Mouse (Mus musculus) heart, postnatal 14 days (tissue): ENCODE data around the gene Morn2. TPM values are rescaled to one million over a fixed set of nuclear protein-coding genes. Genes with fewer than 3 reads are reported as not detected.
"Not testable (repeated sequence)": the region's sequence is repeated elsewhere in the genome, so short reads cannot be mapped to it uniquely, and the experiment has no call there.

Source experiments
- DNase-seq, 2 experiments: peaks; one replicate each; pipeline ENCODE4 v3.0.0; 2021 to 2022
- intact Hi-C: fragments of 180-260 bp; cut with DNase I; formaldehyde crosslinking; loops from one replicate; pipeline ENCODE4 v1.15.1; 2025
- long read RNA-seq, 2 experiments: library from polyadenylated mRNA; stranded (forward); transcript quantifications; one replicate each; pipeline ENCODE4 v2.0.0; 2021
- total RNA-seq, 2 experiments: library from RNA; stranded (reverse); gene quantifications; 2 replicates each; pipeline ENCODE4 v1.2.3; 2021

Morn2 gene
- 10 to 100 TPM; 10.0 to 12.5 TPM for total RNA-seq
- long read RNA-seq, experiment 1, transcript Morn2-202 (5 exons, 656 nt): major isoform, 6 of 6 reads
- long read RNA-seq, experiment 1, partial matches to known transcripts: 0 of 6 reads
- long read RNA-seq, experiment 1, other reads (novel, unspliced or antisense): 0 of 6 reads
- long read RNA-seq, experiment 2, partial matches to known transcripts: 1 of 5 reads
- long read RNA-seq, experiment 2, other reads (novel, unspliced or antisense): 0 of 5 reads

DNA sequence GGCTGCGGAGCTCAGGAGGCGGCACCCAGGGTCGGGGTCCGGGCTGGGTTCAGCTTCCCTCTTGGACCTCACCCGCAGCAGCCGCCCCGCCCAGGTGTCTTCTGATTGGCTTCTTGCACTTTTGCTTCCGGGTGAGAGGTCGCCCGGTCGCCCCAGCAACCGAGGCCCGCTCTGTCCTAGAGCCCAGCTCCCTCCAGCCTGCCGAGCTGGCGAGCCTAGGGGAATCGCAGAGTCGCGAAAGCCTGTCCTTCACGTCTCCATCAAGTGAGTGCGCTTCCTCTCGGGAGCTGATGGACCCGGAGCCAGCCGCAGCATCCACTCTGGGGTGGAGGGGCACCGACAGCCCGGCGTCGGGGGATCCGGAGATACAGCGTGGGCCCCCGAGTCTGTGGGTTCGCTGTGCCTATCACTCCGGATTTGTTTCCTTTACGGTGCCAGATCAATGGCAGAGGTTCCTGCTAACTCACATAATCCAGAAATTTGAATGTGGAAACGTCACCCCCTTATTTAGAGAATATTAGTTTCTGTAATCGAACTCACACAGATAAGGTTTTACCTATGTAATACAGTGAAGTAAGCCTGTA is at the start of gene Morn2, which contains the start of gene Dhx57:
Morn2 (plus strand) TSS at position 130 of the 584 bp plus-strand sequence.
Dhx57 (minus strand) TSS at position 403 of the 584 bp plus-strand sequence.
- DNase-seq: peak; percentile 98 to 99
- intact Hi-C loops: loop anchor here (5.0 kb wide), 3 partner anchors 37 to 272 kb away; no protein-coding TSS in a partner anchor

DNA sequence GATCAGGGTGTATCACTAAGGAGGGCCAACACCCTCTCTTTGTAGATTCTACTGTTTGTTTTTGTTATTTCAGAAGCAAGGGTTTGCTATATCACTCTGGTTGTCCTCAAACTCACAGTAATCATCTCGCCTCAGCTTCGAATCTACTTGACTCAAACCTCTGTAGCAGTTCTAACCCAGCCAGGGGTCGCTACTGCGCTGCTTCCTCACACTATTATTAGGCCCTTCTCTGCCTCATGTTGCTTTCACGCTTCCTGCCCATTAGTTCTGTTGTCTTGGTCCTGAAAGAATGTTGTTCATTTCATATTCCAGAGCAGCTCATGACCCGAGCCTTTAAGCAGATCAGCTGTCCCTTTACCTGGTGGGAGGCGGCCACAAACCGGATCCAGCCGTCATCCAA is 48.4 kb upstream of the Morn2 start:
- DNase-seq: no peak

DNA sequence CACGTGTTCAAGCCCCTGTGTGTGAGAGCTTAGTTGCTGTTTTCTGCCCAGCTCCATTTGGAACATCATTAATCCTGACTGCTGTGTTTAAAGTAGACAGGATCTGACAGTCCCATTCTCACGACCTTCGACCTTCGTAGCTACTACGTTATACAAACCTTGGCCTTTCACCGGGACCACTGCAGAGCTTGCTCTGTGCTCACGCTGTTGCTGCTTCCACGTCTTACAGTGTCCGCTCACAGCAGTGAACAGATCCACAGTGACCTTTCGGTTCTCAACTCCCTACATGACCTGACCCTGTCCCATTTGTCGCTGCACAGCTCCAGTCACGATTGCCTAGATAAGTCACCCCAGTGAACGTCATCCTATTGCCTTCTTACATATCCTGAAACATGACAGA is 46.9 kb upstream of the Morn2 start:
- DNase-seq: no peak
- intact Hi-C loops: no loop called here

More for the DNA sequence above, 48.4 kb upstream of the Morn2 start:
- intact Hi-C loops: no loop called here

DNA sequence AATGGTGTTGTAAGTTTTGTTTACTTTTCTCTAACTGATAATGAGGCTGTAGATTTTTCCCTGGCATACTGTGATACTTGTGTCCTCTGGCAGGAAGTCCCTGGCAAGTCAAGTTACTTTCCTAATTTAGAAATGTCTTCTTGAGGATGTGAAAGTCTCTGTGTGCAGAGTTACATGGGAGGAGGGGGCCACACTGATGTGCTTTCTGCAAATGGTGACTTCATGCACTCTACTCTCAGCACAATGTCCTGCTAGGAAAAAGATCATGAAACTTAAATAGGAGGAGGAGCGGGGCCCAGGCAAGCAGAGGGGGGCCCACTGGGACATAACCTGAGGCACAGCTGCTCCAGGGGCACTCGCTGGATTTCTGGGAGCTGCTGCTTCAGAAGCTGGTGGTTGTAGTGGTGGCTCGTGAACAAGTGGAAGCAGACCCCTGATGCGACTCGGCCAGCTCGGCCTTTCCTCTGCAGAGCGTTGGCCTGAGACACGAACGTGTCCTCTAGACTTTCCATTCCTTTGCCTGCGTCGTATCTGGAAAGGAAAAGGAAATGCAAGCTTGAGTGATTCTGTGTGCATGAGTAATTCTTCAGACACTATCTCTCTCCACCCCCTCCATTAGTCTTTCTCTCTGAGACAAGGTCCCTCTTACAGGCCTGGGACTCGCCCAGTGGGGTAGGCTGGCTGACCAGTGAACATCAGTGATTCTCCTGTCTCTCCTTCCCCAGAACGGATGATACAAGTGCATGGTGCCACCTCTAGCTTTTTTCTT is 37.1 kb upstream of the Morn2 start:
- intact Hi-C loops: no loop called here
- DNase-seq: no peak

DNA sequence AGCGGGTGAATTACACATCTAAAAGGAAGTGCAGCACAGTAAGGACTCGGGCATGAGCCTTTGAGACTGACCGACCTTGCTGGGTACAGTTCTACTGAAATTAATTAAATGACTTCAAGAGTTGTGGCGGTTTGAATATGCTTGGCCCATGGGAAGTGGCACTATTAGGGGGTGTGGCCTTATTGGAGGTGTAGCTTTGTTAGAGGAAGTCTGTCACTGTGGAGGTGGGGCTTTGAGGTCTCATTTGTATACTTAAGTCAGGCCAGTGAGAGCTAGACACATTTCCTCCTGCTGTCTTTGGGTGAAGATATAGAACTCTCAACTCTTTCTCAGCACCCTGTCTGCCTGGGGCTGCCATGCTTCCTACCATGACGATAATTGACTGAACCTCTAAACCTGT is 35.6 kb upstream of the Morn2 start:
- no peak for DNase-seq
- intact Hi-C loops: no loop called here

DNA sequence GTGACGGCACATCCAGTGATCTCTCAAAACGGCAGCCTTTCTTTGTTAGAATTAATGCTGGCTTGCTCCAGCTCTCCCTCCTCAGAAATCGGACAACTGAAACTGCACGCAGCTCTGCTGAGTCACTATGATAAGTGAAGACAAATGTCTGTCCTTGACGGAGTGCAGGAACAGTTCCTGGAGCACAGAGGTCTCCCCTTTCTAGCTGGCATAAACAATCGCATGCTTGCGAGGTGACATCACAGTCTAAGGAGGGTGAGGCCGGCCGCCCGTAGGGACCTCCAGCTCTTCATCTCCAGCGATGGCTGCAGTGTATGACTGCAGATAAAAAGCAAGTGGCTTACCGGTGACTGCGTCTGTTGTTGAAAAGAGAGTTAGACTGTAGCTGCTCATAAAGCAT is 34.8 kb upstream of the Morn2 start:
- intact Hi-C loops: no loop called here
- peak; percentile 69 to 74 for DNase-seq

DNA sequence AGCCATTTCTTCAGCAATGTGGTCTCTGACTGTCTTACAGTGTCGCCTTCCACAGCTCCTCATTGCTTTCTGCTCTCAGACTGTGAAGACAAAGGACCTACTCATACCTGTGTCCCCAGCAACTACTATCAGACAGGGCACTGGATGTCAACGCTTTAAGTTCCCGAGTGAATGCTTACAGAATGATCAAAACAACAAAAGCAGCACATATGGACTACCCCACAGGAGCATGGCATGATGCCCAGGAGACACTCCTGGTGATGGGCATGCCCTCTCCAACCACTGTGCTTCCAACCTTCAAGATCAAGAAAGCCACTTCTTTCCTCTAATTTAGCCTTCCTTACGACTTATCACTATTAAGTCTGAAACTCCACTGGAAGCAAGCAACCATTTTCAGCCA is 22.9 kb upstream of the Morn2 start:
- no peak for DNase-seq
- intact Hi-C loops: no loop called here

DNA sequence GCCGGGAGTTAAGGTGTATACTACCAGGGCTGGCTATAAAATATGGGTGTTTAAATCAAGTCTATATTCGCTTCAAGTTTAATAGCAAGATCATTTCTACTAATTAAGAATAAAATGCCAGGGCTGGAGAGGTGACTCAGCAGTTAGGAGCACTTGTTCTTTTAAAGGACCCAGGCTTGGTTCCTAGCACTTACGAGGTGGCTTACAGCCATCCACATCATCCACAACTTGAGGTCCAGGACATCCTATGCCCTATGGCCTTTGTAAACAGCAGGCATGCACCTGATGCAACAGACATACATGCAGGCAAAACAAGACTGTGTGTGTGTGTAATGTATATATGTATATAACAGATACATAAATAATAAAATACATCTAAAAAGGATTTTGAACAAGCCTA is 21.9 kb upstream of the Morn2 start:
- no peak for DNase-seq
- intact Hi-C loops: no loop called here

DNA sequence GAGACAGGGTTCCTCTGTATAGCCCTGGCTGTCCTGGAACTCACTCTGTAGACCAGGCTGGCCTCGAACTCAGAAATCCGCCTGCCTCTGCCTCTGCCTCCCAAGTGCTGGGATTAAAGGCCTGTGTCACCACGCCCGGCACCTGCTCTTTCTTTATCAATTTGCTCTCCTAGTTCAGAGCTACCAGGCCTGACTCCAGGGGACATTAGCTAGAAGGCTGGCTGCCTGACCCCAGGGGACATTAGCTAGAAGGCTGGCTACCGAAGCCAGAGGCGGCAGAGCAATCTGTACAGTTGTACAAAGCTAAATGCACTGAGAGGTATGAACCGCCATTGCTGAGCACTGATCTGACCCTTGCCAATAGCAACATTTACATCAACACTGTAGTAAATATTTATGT is 19.4 kb upstream of the Morn2 start:
- DNase-seq, intact Hi-C loops: not testable (repeated sequence)

DNA sequence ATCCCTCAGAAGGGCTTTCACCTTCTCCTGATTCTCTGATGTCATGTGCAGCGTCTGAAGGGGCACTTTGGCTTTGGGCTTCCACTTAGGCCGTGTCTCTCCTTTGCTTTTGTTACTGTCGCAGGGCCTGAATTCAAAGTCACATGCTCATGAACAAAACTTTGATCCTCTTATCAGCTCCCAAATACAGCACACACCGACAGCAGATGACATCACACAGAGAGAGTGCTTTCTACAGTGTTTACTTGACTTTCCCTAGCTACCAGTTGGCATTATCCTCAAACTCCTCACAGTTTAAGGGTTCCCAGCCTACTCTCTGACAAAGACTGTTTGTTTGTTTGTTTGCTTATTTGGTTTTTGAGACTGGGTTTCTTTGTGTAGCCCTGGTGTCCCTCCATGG is 11.7 kb upstream of the Morn2 start:
- no peak for DNase-seq
- intact Hi-C loops: no loop called here

DNA sequence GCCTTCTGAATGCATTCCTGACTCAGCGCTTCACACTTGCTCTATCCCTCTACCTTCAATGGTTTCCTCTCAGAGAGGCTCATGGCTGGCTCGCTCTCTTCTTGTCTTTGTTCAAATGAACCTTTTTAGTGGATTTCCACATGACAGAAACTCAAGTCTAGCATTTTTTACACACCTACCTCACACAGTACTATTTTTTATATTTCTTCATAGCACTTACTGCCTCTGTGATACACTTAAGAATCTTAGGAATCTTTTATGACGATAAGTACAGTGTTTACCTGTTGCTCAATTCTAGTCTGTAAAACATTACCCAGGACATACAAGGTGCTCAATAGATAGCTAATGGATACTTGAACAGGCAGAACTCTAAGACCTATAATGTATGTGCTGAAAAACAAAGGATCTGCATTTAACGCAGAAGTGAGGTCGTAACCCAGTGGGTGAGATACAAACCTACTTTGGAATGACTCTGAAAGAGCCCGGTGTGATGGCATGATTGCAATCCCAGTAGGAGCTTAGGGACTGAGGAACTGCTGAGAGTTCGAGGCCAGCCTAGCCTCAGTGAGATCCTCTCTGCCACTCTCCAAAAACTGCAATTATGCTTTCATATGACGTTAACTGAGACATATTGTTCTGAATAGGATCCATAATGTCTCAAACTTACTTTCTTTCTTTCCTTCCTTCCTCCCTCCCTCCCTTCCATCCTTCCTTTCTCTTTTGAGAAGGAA is 10.5 kb upstream of the Morn2 start:
- intact Hi-C loops: no loop called here
- no peak for DNase-seq

DNA sequence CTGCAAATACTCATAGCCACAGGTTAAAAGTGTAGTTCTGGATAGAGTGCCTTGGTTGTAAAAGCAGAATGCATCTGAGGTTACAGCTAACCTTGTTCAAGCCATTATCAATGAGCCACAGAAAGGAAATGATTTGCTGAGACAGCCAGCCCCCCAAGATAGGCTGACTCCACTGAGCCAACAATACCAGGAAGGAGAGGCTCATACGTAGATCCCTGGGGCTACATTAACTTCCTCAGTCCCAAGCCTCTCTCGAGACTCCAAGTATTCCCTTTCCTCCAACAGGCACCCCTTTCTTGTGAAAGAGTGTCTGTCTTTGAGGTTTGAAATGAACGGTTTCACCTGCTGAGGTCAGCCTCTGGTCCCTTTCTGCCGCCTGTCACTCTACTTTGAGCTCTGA is 5.6 kb upstream of the Morn2 start:
- intact Hi-C loops: no loop called here
- no peak for DNase-seq

DNA sequence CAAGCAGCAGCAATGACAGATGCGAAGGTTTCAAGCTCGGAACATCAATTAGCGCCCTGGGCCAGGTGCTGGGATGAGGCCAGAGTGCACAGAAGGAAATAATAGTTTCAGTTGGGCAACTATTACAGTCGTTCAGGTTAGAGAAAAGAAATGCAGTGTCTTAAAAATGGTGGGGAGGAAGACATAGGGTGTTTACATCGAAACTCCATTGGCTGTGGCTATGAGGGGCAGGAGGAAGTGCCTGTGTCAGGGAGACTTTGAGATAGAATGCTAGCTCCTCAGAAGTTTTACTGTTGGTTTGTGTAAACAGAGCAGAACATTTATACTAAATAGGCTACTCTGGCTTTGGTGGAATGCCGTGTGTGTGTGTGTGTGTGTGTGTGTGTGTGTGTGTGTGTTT is 2.0 kb upstream of the Morn2 start:
- no peak for DNase-seq
- intact Hi-C loops: no loop called here

DNA sequence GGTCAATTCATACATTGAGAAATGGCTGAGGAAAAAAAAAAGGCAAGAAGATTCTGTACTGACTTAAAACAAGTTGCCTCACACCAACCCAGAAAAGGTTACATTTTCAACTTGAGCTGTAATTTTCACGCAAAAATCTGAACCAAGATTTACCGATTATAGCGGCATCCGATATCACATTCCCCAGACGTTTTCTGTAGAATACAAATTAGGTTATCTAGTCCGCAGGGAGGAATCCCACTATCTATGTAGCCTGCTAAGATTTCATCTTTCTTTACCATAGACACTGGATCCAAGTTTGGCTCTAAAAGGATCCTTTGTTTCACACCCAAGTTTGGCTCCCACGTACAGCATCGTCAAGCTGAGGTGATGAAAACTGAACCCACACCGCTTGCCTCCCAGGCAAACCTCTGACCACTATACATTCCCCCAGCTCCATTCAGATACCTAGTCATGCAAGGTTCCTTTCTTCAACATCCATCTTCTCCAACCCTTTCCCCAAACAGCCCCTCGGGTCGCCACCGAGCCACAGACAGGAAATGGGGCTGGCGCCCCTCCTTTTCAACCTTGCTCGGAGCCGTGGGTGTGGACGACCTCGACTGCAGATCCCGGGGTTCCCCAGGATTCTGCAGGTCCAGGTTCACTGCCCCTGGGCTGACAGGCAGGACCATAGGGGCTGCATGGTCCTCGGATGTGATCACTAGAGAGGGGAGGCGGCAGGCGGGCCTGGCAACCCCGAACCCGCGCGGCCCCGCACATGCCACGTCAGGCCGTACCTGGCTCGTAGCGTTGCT is 526 bp upstream of the Morn2 start:
- no peak for DNase-seq
- intact Hi-C loops: loop anchor here (5.0 kb wide), 3 partner anchors 38 to 273 kb away; no protein-coding TSS in a partner anchor

DNA sequence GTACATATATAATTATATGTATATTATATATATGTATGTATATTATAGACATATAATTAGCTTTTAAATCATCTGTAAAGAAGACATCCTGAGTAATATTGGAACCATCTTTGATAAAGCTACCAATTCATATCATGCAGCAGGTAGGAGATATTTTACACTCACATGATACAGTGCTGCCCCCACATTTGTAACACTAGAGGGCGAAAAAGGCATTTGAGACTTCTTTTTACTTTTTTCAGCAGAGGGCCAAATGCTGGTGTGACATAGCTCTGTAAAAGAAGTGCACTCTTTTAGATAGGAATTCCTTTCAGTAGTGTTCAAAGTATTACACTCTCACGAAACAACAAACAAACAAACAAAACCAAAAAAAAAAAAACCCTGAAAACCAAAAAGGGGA is 1.1 kb downstream of the Morn2 start:
- DNase-seq: peak in 1 of 2 experiments; percentile 46
- intact Hi-C loops: loop anchor here (5.0 kb wide), 3 partner anchors 36 to 271 kb away; no protein-coding TSS in a partner anchor

DNA sequence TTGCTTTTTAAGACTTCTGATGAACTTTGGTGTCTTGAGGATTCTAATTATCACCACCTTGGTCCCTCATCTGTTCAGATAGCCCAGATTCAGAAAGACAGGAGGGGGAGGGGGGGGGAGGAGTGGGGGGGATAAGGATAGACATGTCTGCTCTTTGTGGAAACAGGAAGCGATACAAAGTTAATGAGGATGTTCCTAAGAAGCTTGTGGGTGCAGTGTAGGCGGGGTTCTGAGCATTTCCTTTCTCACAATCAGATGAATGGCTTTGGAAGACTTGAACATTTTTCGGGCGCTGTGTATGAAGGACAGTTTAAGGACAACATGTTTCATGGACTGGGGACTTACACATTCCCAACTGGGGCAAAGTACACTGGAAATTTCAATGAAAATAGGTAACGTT is 5.3 kb downstream of the Morn2 start:
- intact Hi-C loops: no loop called here
- DNase-seq: no peak

DNA sequence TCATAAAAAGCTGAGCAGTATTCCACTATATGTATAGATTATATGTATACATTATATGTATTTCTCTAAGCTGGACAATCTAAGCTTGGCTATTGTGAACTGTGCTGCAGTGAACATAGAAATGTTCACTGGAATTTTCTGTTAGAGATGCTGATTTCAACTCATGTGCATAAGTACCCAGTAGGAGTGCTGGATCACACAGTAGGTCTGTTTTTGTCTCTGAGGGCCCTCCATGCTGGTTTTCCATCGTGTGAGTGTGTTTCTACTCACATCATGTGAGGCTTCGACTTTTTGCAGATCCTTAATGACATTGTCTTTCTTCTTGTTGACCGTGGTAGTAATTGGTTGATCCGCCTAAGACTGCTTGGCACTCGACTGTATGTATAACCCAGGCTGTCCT is 8.8 kb downstream of the Morn2 start:
- no peak for DNase-seq
- intact Hi-C loops: no loop called here

DNA sequence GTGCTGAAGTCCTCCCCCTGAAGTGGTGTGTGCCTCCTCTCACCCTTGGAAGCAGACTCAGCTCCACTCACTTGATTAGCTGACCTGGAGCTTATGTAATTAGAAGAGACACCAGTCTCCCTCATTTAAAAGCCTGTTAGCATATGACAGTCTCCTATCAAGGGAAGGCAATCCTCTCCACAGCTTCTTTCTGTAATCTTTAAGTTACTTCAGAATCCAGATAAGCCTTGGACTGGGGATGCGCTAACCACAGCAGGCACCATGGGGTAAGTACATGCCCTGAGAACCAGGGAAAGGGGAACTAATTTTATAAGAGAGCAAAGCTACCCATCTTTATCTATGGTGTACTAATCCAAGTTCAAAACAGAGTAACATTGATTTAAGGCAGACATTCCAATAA is 17.2 kb downstream of the Morn2 start, which contains the start of gene Arhgef33:
Arhgef33 (plus strand) TSS at position 157 of the 400 bp plus-strand sequence.
- intact Hi-C loops: no loop called here

DNA sequence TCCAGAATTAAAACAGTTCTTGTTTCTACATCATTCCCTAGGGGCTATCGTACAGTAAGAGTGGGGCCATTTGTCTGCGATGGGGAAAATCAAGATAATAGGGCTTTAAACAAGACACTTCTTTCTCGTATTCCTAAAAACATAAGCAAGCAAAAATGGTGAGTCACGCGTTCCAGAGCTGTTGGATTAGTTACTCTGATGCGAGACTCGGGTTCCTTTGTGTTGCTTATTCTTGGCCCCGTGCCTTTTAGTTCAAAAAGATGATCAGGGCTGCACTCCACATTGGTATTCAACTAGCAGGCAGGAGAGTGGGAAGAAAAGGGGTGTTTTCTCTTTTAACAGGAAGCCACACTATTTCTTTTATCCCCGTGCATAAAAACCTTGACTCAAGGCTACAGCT is 21.8 kb downstream of the Morn2 start:
- DNase-seq: no peak
- intact Hi-C loops: no loop called here

More for the DNA sequence above, 17.2 kb downstream of the Morn2 start, which contains the start of gene Arhgef33:
- no peak for DNase-seq

DNA sequence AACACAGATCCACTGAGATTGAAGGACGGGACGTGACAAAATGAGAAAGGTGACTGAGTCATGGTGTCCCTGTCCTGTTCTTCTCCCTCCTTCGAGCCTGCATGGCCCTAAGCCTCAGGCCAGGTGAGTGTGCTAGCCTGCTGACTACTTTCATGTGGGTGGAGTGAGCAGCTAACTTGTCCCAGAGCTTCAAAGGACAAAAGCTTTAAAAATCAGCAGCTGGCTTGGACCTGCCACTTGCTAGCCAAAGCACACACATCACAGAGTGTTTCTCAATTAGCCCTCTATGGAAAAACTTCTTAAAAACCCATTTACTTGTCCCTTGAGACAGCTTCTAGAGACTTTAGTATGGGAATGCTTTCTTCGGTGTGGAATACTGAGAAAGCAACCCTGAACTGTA is 22.4 kb downstream of the Morn2 start:
- intact Hi-C loops: no loop called here
- no peak for DNase-seq
